Mouse (Mus musculus) intestine, postnatal 0 days (tissue): ENCODE measurements around the gene Fbxw2. TPM values are rescaled to one million over a fixed set of nuclear protein-coding genes. Genes with fewer than 3 reads are reported as not detected.

ENCODE experiments used
- ATAC-seq: fragments of 200-750 bp; cut with Nextera tagmentation; 2 replicates; pipeline ENCODE4 v1.8.0; 2017; ENCODE audit warnings: mild to moderate bottlenecking, moderate TSS enrichment, moderate library complexity
- H3K27ac ChIP-seq: fragments of 300-500 bp; sonication (generic); 2 replicates; pipeline ENCODE4 v1.5.1; 2014; ENCODE audit warnings: mild to moderate bottlenecking, low read depth, low read length, moderate library complexity
- H3K27me3 ChIP-seq: fragments of 300-500 bp; sonication (generic); replicated peaks from 2 replicates; pipeline ENCODE4 v1.6.1; 2014; ENCODE audit warnings: low read length, mixed read lengths; ENCODE audit not compliant: control insufficient read depth, insufficient read depth
- H3K36me3 ChIP-seq: fragments of 300-500 bp; sonication (generic); 2 replicates; pipeline ENCODE4 v1.6.1; 2014; ENCODE audit warnings: mild to moderate bottlenecking, moderate library complexity; ENCODE audit not compliant: control insufficient read depth, insufficient read depth
- H3K4me1 ChIP-seq: fragments of 300-500 bp; sonication (generic); replicated peaks from 2 replicates; pipeline ENCODE4 v1.6.1; 2014; ENCODE audit warnings: antibody characterized with exemption, low read length, mixed read lengths; ENCODE audit not compliant: control insufficient read depth, insufficient read depth
- H3K4me2 ChIP-seq: fragments of 300-500 bp; sonication (generic); replicated peaks from 2 replicates; pipeline ENCODE4 v1.6.1; 2014; ENCODE audit warnings: low read depth, mild to moderate bottlenecking, moderate library complexity
- H3K4me3 ChIP-seq: fragments of 300-500 bp; sonication (generic); 2 replicates; pipeline ENCODE4 v1.5.1; 2014; ENCODE audit warnings: low read depth, low read length
- H3K9ac ChIP-seq: fragments of 300-500 bp; sonication (generic); 2 replicates; pipeline ENCODE4 v1.6.1; 2014; ENCODE audit warnings: mild to moderate bottlenecking, low read depth, low read length
- H3K9me3 ChIP-seq: fragments of 300-500 bp; sonication (generic); 2 replicates; pipeline ENCODE4 v1.6.1; 2016; ENCODE audit warnings: mixed run types; ENCODE audit not compliant: control insufficient read depth
- CTCF ChIP-seq: sonication (generic); IDR thresholded peaks from 2 replicates; pipeline ENCODE4 v1.5.1; 2016; ENCODE audit warnings: low read depth, mild to moderate bottlenecking, control low read depth, antibody characterized with exemption, moderate library complexity
- WGBS: fragments of 180-500 bp; shearing (Covaris S2); extraction: QIAGEN DNeasy Blood & Tissue Kit; methylation state at CpG from one replicate; pipeline ENCODE4 v1.1.7; 2014; 5-methylcytosine and 5-hydroxymethylcytosine counted together
- polyA plus RNA-seq: library from polyadenylated mRNA; unstranded; fragments of >200 nt; fragmentation: Nextera tagmentation; extraction: Ambion mirVana; gene quantifications from 2 replicates; pipeline ENCODE4 v1.2.1, GENCODE M21; 2015

Fbxw2 gene
- polyA plus RNA-seq, result 36.8 and 39.7 TPM in 2 replicates

DNA sequence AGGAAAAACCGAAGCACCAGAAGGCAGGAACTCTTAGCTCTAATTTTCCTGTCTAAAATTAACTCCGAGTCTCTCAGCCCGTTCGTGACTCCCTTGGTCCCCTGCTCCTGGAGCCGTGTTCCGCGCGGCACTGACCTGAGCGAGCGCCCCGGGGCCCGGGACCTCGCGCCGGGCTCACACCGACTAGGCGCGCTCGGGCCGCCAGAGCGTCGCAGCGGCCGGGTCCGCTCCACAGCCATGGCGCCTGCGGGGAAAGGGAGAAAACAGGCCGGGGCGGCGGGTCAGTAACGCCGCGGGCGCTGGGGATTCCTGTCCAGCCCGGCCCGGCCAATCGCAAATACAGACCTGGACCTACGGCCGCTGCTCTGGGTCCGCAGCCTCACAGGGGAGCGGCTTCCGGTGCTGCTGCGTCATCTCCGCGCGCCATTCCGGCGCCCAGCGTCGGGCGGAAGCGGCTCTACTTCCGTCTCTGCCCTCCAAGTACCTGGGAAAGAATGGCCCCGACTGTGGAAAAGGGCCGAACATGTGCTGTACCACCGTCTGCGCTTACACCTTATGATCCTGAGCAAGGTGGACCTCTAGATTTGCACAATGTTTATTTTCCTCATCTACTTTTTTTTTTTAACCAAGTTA, at the start of gene Fbxw2:
Gene Fbxw2 (minus strand): TSS at position 485 of the 633 bp plus-strand sequence.
- H3K9me3 ChIP-seq, result no peaks in the 10 kb centered on the region
- H3K9ac ChIP-seq, result peak within 1 kb of the TSS; percentile 98
- H3K4me3 ChIP-seq, result peak within 1 kb of the TSS; percentile 95
- peak; percentile 97 for ATAC-seq
- under 1% methylated on average over 55 of the region's 57 CpGs for WGBS
- no peak for TF ChIP-seq CTCF
- H3K4me2 ChIP-seq, result peak within 1 kb of the TSS; percentile 75
- no peaks in the 10 kb centered on the region for H3K27me3 ChIP-seq
- H3K4me1 ChIP-seq, result 0 out of 2 replicates have a peak, but pooled peaks cover 9% of the 10 kb centered on the region
- H3K36me3 ChIP-seq, result peaks cover 3% of the 10 kb centered on the region; the same call in 1 of the 2 replicates
- peak within 1 kb of the TSS; percentile 88 for H3K27ac ChIP-seq

DNA sequence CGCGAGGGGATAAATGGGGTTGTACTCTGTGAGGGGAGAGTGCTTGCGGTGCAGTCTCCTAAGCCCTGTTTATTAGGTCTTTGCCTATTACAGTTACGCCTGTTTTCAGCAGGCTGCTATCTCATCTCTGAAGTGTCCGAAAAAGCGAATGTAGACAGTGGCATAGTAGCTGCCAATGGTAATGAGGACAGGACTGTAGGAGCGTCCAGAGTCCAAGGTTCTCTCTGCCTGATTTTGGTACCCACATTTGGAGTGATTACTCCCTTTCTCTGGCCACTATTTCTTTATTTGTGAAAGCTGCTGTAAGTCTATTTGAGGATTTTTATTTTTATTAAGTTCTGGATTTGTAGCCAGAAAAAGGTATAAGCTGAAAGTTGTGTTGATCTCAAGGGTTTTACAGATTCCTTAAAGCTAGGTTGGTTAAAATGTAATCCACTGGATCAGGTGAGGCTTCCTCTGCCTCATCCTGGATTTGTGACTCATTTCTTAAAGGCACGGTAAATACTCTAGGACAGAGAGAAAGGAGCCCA, 48.8 kb upstream of the Fbxw2 start, which contains the start of gene Psmd5:
Gene Psmd5 (minus strand): TSS at position 153 of the 530 bp plus-strand sequence.
- TF ChIP-seq CTCF, result 0 out of 2 replicates have a peak, but pooled peaks have one; percentile 8
- H3K4me3 ChIP-seq, result peak within 1 kb of the TSS; percentile 40
- H3K9ac ChIP-seq, result peak within 1 kb of the TSS; percentile 53; the same call in 1 of the 2 replicates
- peak within 1 kb of the TSS; percentile 71 for H3K4me2 ChIP-seq
- no peak for ATAC-seq
- 0 out of 2 replicates have a peak, but pooled peaks cover 11% of the 10 kb centered on the region for H3K4me1 ChIP-seq
- H3K27ac ChIP-seq, result peak within 1 kb of the TSS; percentile 71
- H3K9me3 ChIP-seq, result no peaks in the 10 kb centered on the region
- H3K36me3 ChIP-seq, result no peaks in the 10 kb centered on the region
- no peaks in the 10 kb centered on the region for H3K27me3 ChIP-seq
- 8% methylated on average over 8 of the region's 8 CpGs for WGBS

DNA sequence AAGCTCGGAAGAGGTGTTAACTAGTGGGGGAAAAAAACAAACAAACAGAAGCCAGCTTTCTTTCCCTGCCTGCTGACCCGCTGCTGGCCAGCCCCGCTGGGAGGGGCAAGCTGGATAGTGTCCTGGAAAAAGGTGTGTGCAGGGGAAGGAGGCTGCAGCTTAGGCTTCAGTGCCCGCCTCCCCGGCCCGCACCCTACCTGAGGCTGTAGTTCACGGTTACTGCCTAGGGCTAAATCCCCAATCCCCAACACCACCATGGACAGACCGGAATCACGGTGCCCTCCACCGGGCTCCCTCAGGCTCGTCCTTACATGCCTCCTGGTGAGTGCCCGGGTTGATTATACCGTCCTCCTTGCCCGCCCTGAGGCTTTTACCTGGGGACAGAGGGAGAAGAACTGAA, 48.2 kb upstream of the Fbxw2 start, which contains the start of gene Cutal:
Gene Cutal (plus strand): TSS at position 126 of the 400 bp plus-strand sequence.
- H3K4me2 ChIP-seq, result peak within 1 kb of the TSS; percentile 71
- no peak for ATAC-seq
- H3K27me3 ChIP-seq, result no peaks in the 10 kb centered on the region
- H3K9ac ChIP-seq, result peak within 1 kb of the TSS; percentile 53; the same call in 1 of the 2 replicates
- 4% methylated on average over 14 of the region's 14 CpGs for WGBS
- peak within 1 kb of the TSS; percentile 40 for H3K4me3 ChIP-seq
- 0 out of 2 replicates have a peak, but pooled peaks cover 11% of the 10 kb centered on the region for H3K4me1 ChIP-seq
- peak within 1 kb of the TSS; percentile 71 for H3K27ac ChIP-seq
- H3K9me3 ChIP-seq, result no peaks in the 10 kb centered on the region
- no peaks in the 10 kb centered on the region for H3K36me3 ChIP-seq
- TF ChIP-seq CTCF, result no peak

DNA sequence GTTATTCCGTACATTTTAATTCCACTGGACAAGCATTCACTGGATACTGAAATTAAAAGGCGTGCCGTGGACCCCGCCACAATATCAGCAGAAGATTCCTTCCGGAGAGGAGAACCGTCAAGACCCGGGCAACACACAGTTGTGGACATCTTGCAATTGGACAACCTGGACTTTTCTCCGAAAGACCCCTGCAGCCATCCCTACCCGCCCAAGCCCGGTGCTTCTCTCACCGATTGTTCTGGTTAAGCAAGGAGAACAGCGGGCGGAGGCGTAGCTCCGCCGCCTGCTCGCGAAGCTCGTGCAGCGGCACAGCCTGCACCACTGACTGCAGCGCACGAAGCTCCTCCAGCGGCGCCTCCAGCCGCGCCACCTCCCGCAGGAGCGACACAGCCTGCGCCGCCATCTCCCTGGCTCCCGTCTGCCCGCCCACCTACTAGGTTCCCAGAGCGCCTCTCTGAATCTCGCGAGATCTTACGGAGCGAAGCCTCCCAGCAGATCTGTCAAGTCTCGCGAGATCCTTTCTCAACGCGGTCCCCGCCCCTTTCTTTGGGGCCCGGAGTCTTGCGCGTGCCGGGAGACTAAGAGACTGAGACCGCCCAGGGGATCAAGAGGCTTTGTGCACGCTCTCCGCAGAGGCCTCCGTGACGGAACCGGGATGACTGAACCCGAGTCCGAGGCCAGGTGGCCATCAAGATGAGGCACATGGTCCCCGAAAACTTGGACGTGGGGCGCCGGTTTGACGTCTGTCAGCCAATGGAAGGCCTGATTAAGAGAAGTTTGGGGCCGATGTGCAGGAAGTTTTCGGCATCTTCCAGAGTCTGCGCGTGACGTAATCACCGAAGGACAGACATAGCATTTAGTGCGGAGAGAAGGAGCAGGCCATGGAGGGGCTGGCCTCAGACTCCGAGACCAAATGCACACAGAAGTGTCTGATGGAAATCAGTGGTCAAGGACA, 44.7 kb upstream of the Fbxw2 start:
- H3K4me3 ChIP-seq, result peak overlapping the region; percentile 86
- peak overlapping the region; percentile 71 for H3K4me2 ChIP-seq
- H3K27me3 ChIP-seq, result no peaks in the 10 kb centered on the region
- WGBS, result under 1% methylated on average over 67 of the region's 67 CpGs
- peak overlapping the region; percentile 83 for H3K27ac ChIP-seq
- no peak for TF ChIP-seq CTCF
- H3K9ac ChIP-seq, result peak overlapping the region; percentile 78
- ATAC-seq, result peak; percentile 97
- no peaks in the 10 kb centered on the region for H3K9me3 ChIP-seq
- H3K4me1 ChIP-seq, result 0 out of 2 replicates have a peak, but pooled peaks cover 8% of the 10 kb centered on the region
- H3K36me3 ChIP-seq, result peaks cover 7% of the 10 kb centered on the region

DNA sequence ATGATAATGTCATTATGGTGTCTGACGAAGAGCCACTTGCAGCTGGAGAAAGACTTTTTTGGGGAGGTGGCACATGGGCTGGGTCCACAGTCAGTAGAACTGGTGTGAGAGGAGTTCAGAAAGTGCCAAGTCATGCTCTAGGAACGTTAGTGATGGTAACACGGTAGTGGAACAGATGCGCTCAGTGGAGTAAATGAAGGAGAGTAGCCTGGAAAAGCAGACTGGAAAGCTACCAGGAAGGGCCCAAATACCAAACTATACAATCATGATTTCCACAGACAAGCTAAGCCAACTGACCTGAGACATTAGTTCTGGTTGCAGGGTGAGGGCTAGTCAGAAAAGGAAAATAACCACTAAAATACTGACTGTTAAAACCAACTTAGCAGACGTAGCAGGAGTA, 43.6 kb upstream of the Fbxw2 start:
- Histone ChIP-seq H3K4me2 (peak overlapping the region; percentile 71), H3K9me3 (no peaks in the 10 kb centered on the region), H3K27me3 (no peaks in the 10 kb centered on the region), H3K4me3 (peak overlapping the region; percentile 86), H3K27ac (no peak overlapping the region), H3K36me3 (peaks cover 19% of the 10 kb centered on the region), H3K9ac (peak overlapping the region; percentile 28; the same call in 1 of the 2 replicates), H3K4me1 (0 out of 2 replicates have a peak, but pooled peaks cover 8% of the 10 kb centered on the region)
- no peak for TF ChIP-seq CTCF
- 30% methylated on average over 5 of the region's 5 CpGs for WGBS
- ATAC-seq, result no peak
